Comparison of ENCODE assay signal across 8 mouse cellular contexts in genomic region chr17:34264452-34265351, GRCm38 (mm10). TPM values are rescaled to one million over a fixed set of nuclear protein-coding genes. Genes with fewer than 3 reads are reported as not detected.
DNase-seq lines count a peak whose midpoint lies in the region; ATAC-seq lines count a peak whose summit lies in the region.

No protein-coding gene starts in this region.

- H3K27ac ChIP-seq in embryonic facial prominence, embryonic 11.5 days (replicated peaks; ENCODE audit: low read depth, low read length), result no peak overlapping the region
- no peak overlapping the region for H3K27ac ChIP-seq in intestine, embryonic 15.5 days

- peak; percentile 53 to 57 for DNase-seq in spleen, adult 18-20 months
- DNase-seq in spleen, adult 12 weeks (ENCODE audit: low spot score), result no peak
- DNase-seq in embryonic facial prominence, embryonic 11.5 days (ENCODE audit: low spot score), result peak; percentile 40
- peak; percentile 34 for DNase-seq in thymus, postnatal 14 days
- no peak for DNase-seq in cerebellum, adult 11 months
- no peak for DNase-seq in left cerebral cortex, postnatal 36 days (ENCODE audit: low spot score in 2 of 2)

- H3K4me1 ChIP-seq in embryonic facial prominence, embryonic 11.5 days (ENCODE audit: control insufficient read depth, insufficient read depth, low read length), result no peaks in the 10 kb centered on the region; the same call in none of the 2 replicates
- H3K4me1 ChIP-seq in intestine, embryonic 15.5 days (replicated peaks), result peaks cover 18% of the 10 kb centered on the region

- ATAC-seq in embryonic facial prominence, embryonic 11.5 days (replicated peaks; ENCODE audit: insufficient number of reproducible peaks, low FRiP score, low TSS enrichment, low read depth), result peak; percentile 32; the same call in 1 of the 2 replicates
- ATAC-seq in intestine, embryonic 15.5 days, result peak; percentile 58
- peak; percentile 17; the same call in 1 of the 2 replicates for ATAC-seq in megakaryocyte-erythroid progenitor cell, adult 5-6 weeks (replicated peaks; ENCODE audit: low FRiP score, low TSS enrichment, poor library complexity, severe bottlenecking)

- H3K9ac ChIP-seq in embryonic facial prominence, embryonic 11.5 days (replicated peaks; ENCODE audit: low read length), result peak overlapping the region; percentile 56
- H3K9ac ChIP-seq in intestine, embryonic 15.5 days, result peak overlapping the region; percentile 61

- H3K27me3 ChIP-seq in embryonic facial prominence, embryonic 11.5 days (ENCODE audit: control insufficient read depth, insufficient read depth, low read length), result peaks cover 13% of the 10 kb centered on the region
- peaks cover 13% of the 10 kb centered on the region; the same call in 1 of the 2 replicates for H3K27me3 ChIP-seq in intestine, embryonic 15.5 days (replicated peaks)

- under 1% methylated on average over 91 of the region's 93 CpGs for WGBS in embryonic facial prominence, embryonic 11.5 days
- WGBS in intestine, embryonic 15.5 days, result 1% methylated on average over 92 of the region's 93 CpGs

- peak overlapping the region; percentile 96 for H3K4me2 ChIP-seq in embryonic facial prominence, embryonic 11.5 days (ENCODE audit: low read depth, low read length)
- H3K4me2 ChIP-seq in intestine, embryonic 15.5 days (replicated peaks), result peak overlapping the region; percentile 98

- peak overlapping the region; percentile 49 for H3K4me3 ChIP-seq in embryonic facial prominence, embryonic 11.5 days (ENCODE audit: low read depth, low read length)
- peak overlapping the region; percentile 54 for H3K4me3 ChIP-seq in intestine, embryonic 15.5 days (replicated peaks)

- no peaks in the 10 kb centered on the region for H3K36me3 ChIP-seq in embryonic facial prominence, embryonic 11.5 days (replicated peaks; ENCODE audit: control insufficient read depth, insufficient read depth, low read depth, low read length)
- H3K36me3 ChIP-seq in intestine, embryonic 15.5 days, result no peaks in the 10 kb centered on the region

- H3K9me3 ChIP-seq in embryonic facial prominence, embryonic 11.5 days (replicated peaks; ENCODE audit: control insufficient read depth, low read length), result no peaks in the 10 kb centered on the region
- H3K9me3 ChIP-seq in intestine, embryonic 15.5 days, result no peaks in the 10 kb centered on the region

- intact Hi-C loops in left cerebral cortex, postnatal 36 days (cut with DNase I), result no loop called here

RNA-seq across cellular contexts. Expression of gene H2-Ab1, which starts 7.2 kb away (rescaled TPM):
- 3.5 and 3.8 TPM in 2 replicates for polyA plus RNA-seq in embryonic facial prominence, embryonic 11.5 days (2014; fragmentation: Nextera tagmentation; extraction: Ambion mirVana)
- 17.1 and 21.4 TPM in 2 replicates for polyA plus RNA-seq in intestine, embryonic 15.5 days (2015; fragmentation: Nextera tagmentation; extraction: Ambion mirVana)
- total RNA-seq in megakaryocyte-erythroid progenitor cell, adult 5-6 weeks (2014; fragmentation: Nextera tagmentation), result 20.3 and 24.1 TPM in 2 replicates
- 68.7 and 80.9 TPM in 2 replicates for total RNA-seq in megakaryocyte-erythroid progenitor cell, adult 5-6 weeks (2017)
- total RNA-seq in left cerebral cortex, postnatal 36 days (2021), result 1 to 10 TPM; 1.9 to 2.5 TPM

RNA-seq across cellular contexts. Expression of gene H2-Aa, which starts 22.9 kb away (rescaled TPM):
- not detected in 2 replicates for polyA plus RNA-seq in embryonic facial prominence, embryonic 11.5 days (2014; fragmentation: Nextera tagmentation; extraction: Ambion mirVana)
- polyA plus RNA-seq in intestine, embryonic 15.5 days (2015; fragmentation: Nextera tagmentation; extraction: Ambion mirVana), result 10.2 TPM in 2 replicates
- total RNA-seq in megakaryocyte-erythroid progenitor cell, adult 5-6 weeks (2014; fragmentation: Nextera tagmentation), result 2.0 and 4.4 TPM in 2 replicates
- 12.4 and 31.9 TPM in 2 replicates for total RNA-seq in megakaryocyte-erythroid progenitor cell, adult 5-6 weeks (2017)
- total RNA-seq in left cerebral cortex, postnatal 36 days (2021), result 1 to 10 TPM; 2.6 to 3.4 TPM

RNA-seq across cellular contexts. Expression of gene H2-Ob, which starts 26.0 kb away (rescaled TPM):
- not detected in 2 replicates for polyA plus RNA-seq in embryonic facial prominence, embryonic 11.5 days (2014; fragmentation: Nextera tagmentation; extraction: Ambion mirVana)
- 0.06 and 0.13 TPM in 2 replicates for polyA plus RNA-seq in intestine, embryonic 15.5 days (2015; fragmentation: Nextera tagmentation; extraction: Ambion mirVana)
- 8.7 and 32.0 TPM in 2 replicates for total RNA-seq in megakaryocyte-erythroid progenitor cell, adult 5-6 weeks (2014; fragmentation: Nextera tagmentation)
- total RNA-seq in megakaryocyte-erythroid progenitor cell, adult 5-6 weeks (2017), result 7.8 and 10.4 TPM in 2 replicates
- total RNA-seq in left cerebral cortex, postnatal 36 days (2021), result not detected

RNA-seq across cellular contexts. Expression of gene H2-Eb1, which starts 41.0 kb away (rescaled TPM):
- 1.2 and 1.5 TPM in 2 replicates for polyA plus RNA-seq in embryonic facial prominence, embryonic 11.5 days (2014; fragmentation: Nextera tagmentation; extraction: Ambion mirVana)
- polyA plus RNA-seq in intestine, embryonic 15.5 days (2015; fragmentation: Nextera tagmentation; extraction: Ambion mirVana), result 6.9 and 7.4 TPM in 2 replicates
- total RNA-seq in megakaryocyte-erythroid progenitor cell, adult 5-6 weeks (2014; fragmentation: Nextera tagmentation), result 5.9 TPM in 1 of 2 replicates, not detected in the other
- 15.0 and 24.9 TPM in 2 replicates for total RNA-seq in megakaryocyte-erythroid progenitor cell, adult 5-6 weeks (2017)
- 1 to 10 TPM; 2.7 to 2.9 TPM for total RNA-seq in left cerebral cortex, postnatal 36 days (2021)

Comparison
In these comparisons a context has a peak if more than half of its experiments do, and no peak if none do; other contexts are left out.
1. DNase-seq: peak in spleen, adult 18-20 months (2 of 2), embryonic facial prominence, embryonic 11.5 days (single experiment) and thymus, postnatal 14 days (single experiment); none in spleen, adult 12 weeks (single experiment), cerebellum, adult 11 months (single experiment) and left cerebral cortex, postnatal 36 days (0 of 2).
2. RNA of gene H2-Ab1, which starts 7.2 kb away (total RNA-seq): 20.3 to 80.9 TPM in megakaryocyte-erythroid progenitor cell, adult 5-6 weeks; 1.9 to 2.5 TPM in left cerebral cortex, postnatal 36 days; every median in the first group is over 4 times any median in the second.
3. RNA of gene H2-Ob, which starts 26.0 kb away (total RNA-seq): 7.8 to 32.0 TPM in megakaryocyte-erythroid progenitor cell, adult 5-6 weeks; not detected in left cerebral cortex, postnatal 36 days; every median in the first group is over 4 times any median in the second.
4. Peak in every context shown above with its lines, with median percentiles within 50 percentile points of each other: ATAC-seq.